Mouse (Mus musculus) forebrain, embryonic 12.5 days (tissue): ENCODE results near the gene Gm884. TPM values are rescaled to one million over a fixed set of nuclear protein-coding genes. Genes with fewer than 3 reads are reported as not detected.

Experiments used
- ATAC-seq: fragments of 200-750 bp; cut with Nextera tagmentation; 2 replicates; pipeline ENCODE4 v1.8.0; 2017; ENCODE audit warnings: moderate TSS enrichment; ENCODE audit not compliant: low FRiP score
- H3K27ac ChIP-seq: fragments of 300-500 bp; sonication (generic); 2 replicates; pipeline ENCODE4 v1.5.1; 2016; ENCODE audit warnings: mild to moderate bottlenecking
- H3K27me3 ChIP-seq: fragments of 300-500 bp; sonication (generic); 2 replicates; pipeline ENCODE4 v1.6.1; 2016; ENCODE audit warnings: mild to moderate bottlenecking
- H3K36me3 ChIP-seq: fragments of 300-500 bp; sonication (generic); replicated peaks from 2 replicates; pipeline ENCODE4 v1.6.1; 2016; ENCODE audit warnings: mild to moderate bottlenecking
- H3K4me1 ChIP-seq: fragments of 300-500 bp; sonication (generic); 2 replicates; pipeline ENCODE4 v1.6.1; 2016
- H3K4me2 ChIP-seq: fragments of 300-500 bp; sonication (generic); 2 replicates; pipeline ENCODE4 v1.6.1; 2016; ENCODE audit warnings: mild to moderate bottlenecking, moderate library complexity
- H3K4me3 ChIP-seq: fragments of 300-500 bp; sonication (generic); replicated peaks from 2 replicates; pipeline ENCODE4 v1.5.1; 2016; ENCODE audit warnings: mild to moderate bottlenecking
- H3K9ac ChIP-seq: fragments of 300-500 bp; sonication (generic); 2 replicates; pipeline ENCODE4 v1.6.1; 2016; ENCODE audit warnings: mild to moderate bottlenecking
- H3K9me3 ChIP-seq: fragments of 300-500 bp; sonication (generic); 2 replicates; pipeline ENCODE4 v1.6.1; 2016
- WGBS: fragments of 180-500 bp; shearing (Covaris S2); methylation state at CpG from one replicate; pipeline ENCODE4 v1.1.7; 2016; 5-methylcytosine and 5-hydroxymethylcytosine counted together
- polyA plus RNA-seq: library from polyadenylated mRNA; unstranded; fragments of >200 nt; fragmentation: Nextera tagmentation; extraction: Ambion mirVana; gene quantifications from 2 replicates; pipeline ENCODE4 v1.2.1, GENCODE M21; 2016

Gm884 gene
- polyA plus RNA-seq, 1 experiment from 2014 or later = not detected

DNA sequence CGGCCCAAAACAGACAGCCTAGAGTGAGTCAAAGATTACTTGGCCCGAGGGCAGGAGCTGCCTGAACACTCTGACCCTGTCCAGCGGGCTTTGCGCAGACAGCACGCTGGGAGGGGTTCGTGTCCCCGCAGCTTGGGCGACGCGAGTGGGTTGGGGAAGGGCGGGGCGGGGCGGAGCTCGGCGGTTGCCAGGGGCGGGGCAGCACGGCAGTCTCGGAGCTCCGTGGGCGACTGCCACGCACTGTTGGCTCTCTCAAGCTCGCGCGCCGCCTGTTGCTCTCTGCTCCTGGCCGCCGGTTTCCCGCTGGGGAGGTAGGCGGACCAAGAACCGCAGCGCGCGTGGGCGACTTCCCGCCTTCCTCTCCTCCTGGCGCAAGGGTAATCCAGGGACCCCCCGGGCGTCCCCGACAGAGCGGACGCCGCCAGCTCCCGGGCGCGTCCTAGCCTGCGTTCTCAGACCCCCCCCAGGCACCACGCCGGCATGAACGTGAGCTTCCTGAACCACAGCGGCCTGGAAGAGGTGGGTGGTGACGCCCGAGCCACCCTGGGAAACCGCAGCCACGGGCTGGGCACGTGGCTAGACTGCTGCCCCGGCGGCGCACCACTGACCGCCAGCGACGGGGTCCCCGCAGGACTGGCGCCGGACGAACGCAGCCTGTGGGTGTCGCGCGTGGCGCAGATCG is 28.5 kb upstream of the Gm884 start, which contains the start of gene Rprml:
Gene Rprml (plus strand): TSS at position 270 of the 682 bp plus-strand sequence.
- Histone ChIP-seq H3K4me2 (peak within 1 kb of the TSS; percentile 50), H3K4me3 (peak within 1 kb of the TSS; percentile 34), H3K27me3 (peaks cover 94% of the 10 kb centered on the region), H3K9me3 (no peaks in the 10 kb centered on the region), H3K4me1 (peaks cover 14% of the 10 kb centered on the region), H3K27ac (no peak within 1 kb of the TSS), H3K9ac (no peak within 1 kb of the TSS), H3K36me3 (no peaks in the 10 kb centered on the region)
- under 1% methylated on average over 61 of the region's 71 CpGs for WGBS
- no peak for ATAC-seq

DNA sequence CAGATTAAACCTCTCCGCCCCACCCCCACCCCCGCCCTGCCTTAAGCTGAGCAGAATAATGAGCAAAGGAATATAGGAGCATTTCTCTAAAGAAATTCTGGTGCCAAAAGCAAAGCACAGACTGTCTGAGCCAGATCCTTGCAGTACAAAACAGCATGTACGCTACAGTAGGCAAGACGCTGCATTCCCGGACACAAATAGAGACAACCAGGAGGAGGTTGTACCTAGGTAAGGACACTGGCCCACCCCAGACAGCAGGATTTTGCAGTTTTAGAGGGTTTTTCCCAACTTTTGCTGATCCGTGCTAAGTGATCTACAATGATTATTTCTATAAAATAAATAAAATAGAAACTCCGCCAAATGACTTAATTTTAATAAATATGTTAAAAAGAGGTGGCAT is 27.7 kb upstream of the Gm884 start:
- Histone ChIP-seq H3K4me2 (no peak overlapping the region), H3K27ac (no peak overlapping the region), H3K27me3 (peaks cover 86% of the 10 kb centered on the region), H3K9me3 (no peaks in the 10 kb centered on the region), H3K4me1 (peaks cover 14% of the 10 kb centered on the region), H3K4me3 (no peak overlapping the region), H3K36me3 (no peaks in the 10 kb centered on the region), H3K9ac (no peak overlapping the region)
- ATAC-seq = no peak
- 23% methylated on average over 7 of the region's 7 CpGs for WGBS

DNA sequence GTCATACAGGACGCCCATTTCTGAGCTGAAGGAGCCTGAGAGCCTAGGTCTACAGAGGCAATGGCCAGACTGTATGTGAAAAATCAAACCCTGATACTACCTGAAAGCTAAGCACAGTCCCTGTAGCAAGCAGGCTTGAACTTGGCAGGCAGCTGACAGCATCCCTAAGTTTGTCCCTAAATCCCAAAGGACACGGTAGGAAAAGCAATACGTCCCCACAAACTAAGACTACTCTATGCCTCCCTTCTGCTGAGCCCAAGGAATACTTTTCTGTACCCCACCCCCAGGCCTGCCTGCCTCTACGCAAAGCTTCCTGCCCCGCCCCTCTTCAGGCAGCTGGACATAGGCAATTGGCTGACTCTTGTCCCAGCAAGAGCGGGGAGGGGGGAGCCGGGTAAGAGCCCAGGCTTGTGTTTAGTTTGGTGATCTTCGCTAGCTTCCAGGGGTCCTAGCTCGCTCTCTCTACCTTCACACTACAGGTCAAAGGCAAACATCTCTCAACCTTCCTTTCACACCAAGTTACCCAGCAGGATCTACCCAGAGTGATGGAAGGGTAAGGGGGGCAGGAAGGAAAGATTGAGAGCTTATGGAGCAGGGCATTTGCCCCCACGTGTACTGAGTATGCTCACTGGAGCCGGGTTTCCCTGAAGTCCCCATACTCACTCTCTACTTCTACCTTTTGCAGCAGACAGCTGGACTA is 27.1 kb upstream of the Gm884 start:
- H3K9ac ChIP-seq = no peak overlapping the region
- no peak overlapping the region for H3K4me2 ChIP-seq
- H3K9me3 ChIP-seq = no peaks in the 10 kb centered on the region
- no peaks in the 10 kb centered on the region for H3K36me3 ChIP-seq
- ATAC-seq = no peak
- no peak overlapping the region for H3K27ac ChIP-seq
- 9% methylated on average over 11 of the region's 11 CpGs for WGBS
- H3K4me1 ChIP-seq = peaks cover 14% of the 10 kb centered on the region
- H3K27me3 ChIP-seq = peaks cover 80% of the 10 kb centered on the region
- H3K4me3 ChIP-seq = no peak overlapping the region

DNA sequence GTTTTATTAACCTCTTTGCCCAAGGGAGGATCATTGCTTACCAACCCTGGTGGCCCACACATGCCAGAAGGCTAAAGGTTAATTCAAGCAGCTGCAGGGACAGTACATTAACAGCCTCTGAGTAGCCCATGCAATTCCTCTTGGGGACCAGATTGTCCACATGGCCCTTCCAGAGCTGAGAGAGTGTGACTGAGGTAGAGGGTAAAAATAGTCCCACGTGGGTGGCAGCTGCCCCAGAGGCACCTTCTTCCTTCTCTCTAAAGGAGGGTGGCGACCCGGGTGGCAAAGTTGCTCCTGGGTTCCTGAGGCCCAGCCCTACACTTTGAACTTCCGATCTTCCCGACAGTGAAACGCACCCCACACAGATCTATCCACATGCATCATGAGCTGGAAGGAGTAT is 25.4 kb upstream of the Gm884 start:
- no peak overlapping the region for H3K4me3 ChIP-seq
- WGBS = 85% methylated on average over 6 of the region's 6 CpGs
- H3K27me3 ChIP-seq = peaks cover 69% of the 10 kb centered on the region
- ATAC-seq = no peak
- no peak overlapping the region for H3K4me2 ChIP-seq
- H3K36me3 ChIP-seq = no peaks in the 10 kb centered on the region
- no peak overlapping the region for H3K27ac ChIP-seq
- peaks cover 14% of the 10 kb centered on the region for H3K4me1 ChIP-seq
- no peaks in the 10 kb centered on the region for H3K9me3 ChIP-seq
- no peak overlapping the region for H3K9ac ChIP-seq

DNA sequence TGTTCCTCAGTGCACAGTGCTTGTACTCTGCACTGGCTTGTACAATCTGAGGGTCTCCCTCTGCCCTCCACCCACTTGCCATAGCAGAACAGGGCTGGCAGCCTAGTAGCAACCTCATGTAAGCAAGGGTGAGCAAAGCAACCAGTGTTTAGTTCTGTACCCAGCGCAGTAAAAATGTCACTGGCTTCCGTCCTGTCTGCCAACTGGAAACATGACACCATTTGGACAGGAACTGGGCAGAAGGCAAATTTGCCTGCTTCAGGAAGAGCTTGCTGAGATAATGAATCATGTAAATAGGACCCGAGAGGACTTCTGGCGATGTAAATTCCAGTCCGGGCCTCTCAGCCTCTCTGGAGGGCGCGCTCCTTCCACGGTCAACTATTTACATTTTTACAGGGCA is 24.8 kb upstream of the Gm884 start:
- Histone ChIP-seq H3K4me1 (peaks cover 14% of the 10 kb centered on the region), H3K4me3 (no peak overlapping the region), H3K27me3 (peaks cover 69% of the 10 kb centered on the region), H3K27ac (no peak overlapping the region), H3K4me2 (no peak overlapping the region), H3K9ac (no peak overlapping the region), H3K36me3 (no peaks in the 10 kb centered on the region), H3K9me3 (no peaks in the 10 kb centered on the region)
- no peak for ATAC-seq
- 89% methylated on average over 8 of the region's 8 CpGs for WGBS

DNA sequence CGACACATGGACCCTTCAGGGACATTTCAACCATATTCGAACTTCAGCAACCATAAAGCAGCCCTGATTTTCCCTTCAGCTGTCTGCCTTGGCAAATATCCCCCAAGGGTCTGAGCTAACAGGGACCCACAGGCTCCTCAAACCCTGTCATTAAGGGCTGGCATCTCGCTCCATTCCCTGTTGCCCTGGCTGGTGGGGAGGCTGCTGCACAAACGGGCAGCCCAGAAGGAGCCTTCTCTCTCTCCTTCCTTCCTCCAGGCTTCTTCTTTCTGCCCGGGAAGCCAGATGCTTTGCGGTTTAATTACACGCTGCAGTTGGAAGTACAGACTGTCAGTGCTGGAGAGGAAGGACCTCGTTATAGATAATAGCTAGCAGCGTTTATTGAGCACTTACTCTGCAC is 22.3 kb upstream of the Gm884 start:
- H3K4me1 ChIP-seq = no peaks in the 10 kb centered on the region
- H3K27me3 ChIP-seq = peaks cover 62% of the 10 kb centered on the region
- H3K9me3 ChIP-seq = no peaks in the 10 kb centered on the region
- H3K4me3 ChIP-seq = no peak overlapping the region
- ATAC-seq = no peak
- no peak overlapping the region for H3K4me2 ChIP-seq
- H3K27ac ChIP-seq = no peak overlapping the region
- no peaks in the 10 kb centered on the region for H3K36me3 ChIP-seq
- WGBS = 65% methylated on average over 9 of the region's 9 CpGs
- H3K9ac ChIP-seq = no peak overlapping the region

DNA sequence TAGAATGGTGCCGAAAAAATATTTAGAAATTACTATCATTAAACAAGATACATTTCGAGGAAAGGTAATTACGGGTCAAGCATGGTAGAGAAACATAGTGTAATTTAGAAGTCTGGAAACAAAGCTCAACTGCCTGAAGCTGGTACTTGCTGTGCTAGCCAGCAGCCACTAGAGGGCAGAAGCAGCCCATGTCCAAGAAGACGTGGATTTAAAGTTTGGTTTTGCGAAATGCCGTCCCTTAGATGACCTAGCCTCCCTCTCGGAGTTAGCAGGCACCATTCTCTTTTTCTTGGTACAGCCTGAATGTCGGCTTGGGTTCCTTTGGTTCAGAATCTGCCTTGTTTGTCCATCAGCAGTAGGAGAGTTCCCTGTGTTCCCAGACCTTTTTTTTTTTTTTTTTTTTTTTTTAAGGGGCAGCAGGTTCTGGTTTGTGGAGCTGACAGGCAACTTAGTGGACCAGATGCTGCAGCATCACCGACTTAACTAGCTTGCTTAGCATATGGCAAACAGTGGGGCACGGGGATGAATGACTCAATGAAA is 18.5 kb upstream of the Gm884 start:
- Histone ChIP-seq H3K9ac (no peak overlapping the region), H3K9me3 (no peaks in the 10 kb centered on the region), H3K4me2 (0 out of 2 replicates have a peak overlapping the region, but pooled peaks have one; percentile 13), H3K4me1 (no peaks in the 10 kb centered on the region), H3K27me3 (peaks cover 34% of the 10 kb centered on the region), H3K36me3 (no peaks in the 10 kb centered on the region), H3K4me3 (no peak overlapping the region), H3K27ac (no peak overlapping the region)
- WGBS = 5% methylated on average over 10 of the region's 10 CpGs
- no peak for ATAC-seq

DNA sequence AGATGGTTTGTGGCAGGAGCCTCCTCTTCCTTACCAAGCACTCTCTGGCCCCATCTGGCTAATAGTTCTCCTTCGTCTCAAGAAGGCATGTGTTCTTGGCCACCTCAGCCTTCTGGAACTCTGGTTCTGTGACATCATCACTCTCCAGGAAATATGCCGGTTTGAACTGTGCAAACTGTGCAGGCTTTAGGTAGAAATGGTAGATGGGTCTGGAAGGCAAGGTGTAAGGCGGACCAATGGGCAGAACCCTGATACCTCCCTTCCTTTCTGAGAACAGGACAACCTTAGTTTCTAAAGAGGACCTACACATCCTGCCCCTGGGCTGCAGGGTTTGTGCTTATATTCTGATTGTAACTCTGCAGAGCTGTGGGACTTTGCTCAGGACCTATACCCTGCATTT is 17.9 kb upstream of the Gm884 start, which contains the start of gene Lyzl6:
Gene Lyzl6 (minus strand): TSS at position 101 of the 400 bp plus-strand sequence.
- H3K9me3 ChIP-seq = no peaks in the 10 kb centered on the region
- H3K4me2 ChIP-seq = 0 out of 2 replicates have a peak within 1 kb of the TSS, but pooled peaks have one; percentile 13
- peaks cover 34% of the 10 kb centered on the region for H3K27me3 ChIP-seq
- H3K27ac ChIP-seq = no peak within 1 kb of the TSS
- WGBS = 74% methylated on average over 3 of the region's 3 CpGs
- no peaks in the 10 kb centered on the region for H3K36me3 ChIP-seq
- H3K9ac ChIP-seq = no peak within 1 kb of the TSS
- H3K4me1 ChIP-seq = no peaks in the 10 kb centered on the region
- ATAC-seq = no peak
- H3K4me3 ChIP-seq = no peak within 1 kb of the TSS

DNA sequence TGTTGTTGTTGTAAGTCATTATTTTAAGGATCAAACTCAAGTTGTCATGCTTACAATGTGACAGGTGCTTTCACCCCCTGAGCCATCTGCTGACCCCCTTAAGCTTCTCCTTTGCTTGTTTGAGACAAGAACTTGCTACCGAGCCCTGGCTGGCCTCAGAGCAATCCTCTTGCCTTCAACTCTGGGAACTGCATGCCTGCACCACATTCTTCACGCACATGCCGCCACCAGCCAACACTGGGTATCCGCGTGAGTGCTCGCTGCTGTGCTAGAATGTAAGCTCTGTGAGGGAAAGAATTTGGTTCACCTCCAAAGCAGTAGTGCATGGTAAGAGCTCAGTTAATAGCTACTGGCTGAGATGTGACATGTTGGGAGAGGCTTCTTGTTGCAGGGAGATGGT is 15.3 kb upstream of the Gm884 start:
- Histone ChIP-seq H3K4me3 (no peak overlapping the region), H3K9me3 (no peaks in the 10 kb centered on the region), H3K36me3 (no peaks in the 10 kb centered on the region), H3K4me2 (no peak overlapping the region), H3K27ac (no peak overlapping the region), H3K9ac (no peak overlapping the region), H3K4me1 (no peaks in the 10 kb centered on the region), H3K27me3 (peaks cover 26% of the 10 kb centered on the region)
- 85% methylated on average over 6 of the region's 6 CpGs for WGBS
- no peak for ATAC-seq

DNA sequence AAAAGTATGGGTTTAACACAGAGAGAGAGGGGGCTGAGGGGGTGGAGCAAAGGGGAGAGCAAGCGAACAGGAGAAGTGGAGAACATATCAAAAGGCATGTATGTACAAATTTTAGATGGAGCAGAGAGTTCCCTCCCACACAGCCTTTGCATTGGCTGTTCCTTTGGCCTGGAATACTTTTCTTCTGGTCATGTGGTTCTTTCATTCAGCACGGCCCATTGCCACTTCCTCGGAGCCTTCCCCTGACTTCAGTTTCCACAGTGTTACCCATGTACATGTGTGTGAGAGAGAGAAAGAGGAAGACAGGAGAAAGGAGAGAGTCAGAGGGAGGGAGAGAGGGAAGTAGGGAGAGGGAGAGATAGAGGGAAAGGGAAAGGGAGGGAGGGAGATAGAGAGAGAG is 14.5 kb upstream of the Gm884 start:
- WGBS = 88% methylated on average over 3 of the region's 3 CpGs
- Histone ChIP-seq H3K36me3 (no peaks in the 10 kb centered on the region), H3K4me1 (no peaks in the 10 kb centered on the region), H3K9me3 (no peaks in the 10 kb centered on the region), H3K4me3 (no peak overlapping the region), H3K4me2 (no peak overlapping the region), H3K9ac (no peak overlapping the region), H3K27ac (no peak overlapping the region), H3K27me3 (peaks cover 19% of the 10 kb centered on the region)
- no peak for ATAC-seq

DNA sequence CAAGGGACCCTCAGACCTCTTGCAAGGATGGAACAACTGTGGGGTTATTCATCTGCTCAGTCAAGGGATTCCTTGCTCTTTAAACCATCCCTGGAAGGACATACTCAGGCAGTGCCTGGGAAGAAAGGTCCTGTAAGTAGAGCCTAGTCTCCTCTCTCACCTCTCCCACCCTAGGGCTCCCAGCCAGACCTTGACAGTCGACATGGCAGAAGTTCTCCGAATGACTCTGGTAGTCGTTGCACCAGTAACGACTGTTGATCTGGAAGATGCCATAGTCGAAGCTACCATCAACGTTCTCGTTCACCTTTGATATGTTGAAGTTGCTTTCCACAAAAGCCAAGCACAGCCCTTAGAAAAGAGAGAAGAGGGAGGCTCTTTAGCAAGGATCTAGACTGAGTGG is 13.9 kb upstream of the Gm884 start:
- Histone ChIP-seq H3K4me3 (no peak overlapping the region), H3K4me1 (no peaks in the 10 kb centered on the region), H3K36me3 (no peaks in the 10 kb centered on the region), H3K4me2 (no peak overlapping the region), H3K27me3 (peaks cover 14% of the 10 kb centered on the region), H3K9ac (no peak overlapping the region), H3K27ac (no peak overlapping the region), H3K9me3 (no peaks in the 10 kb centered on the region)
- WGBS = 89% methylated on average over 7 of the region's 7 CpGs
- ATAC-seq = no peak

DNA sequence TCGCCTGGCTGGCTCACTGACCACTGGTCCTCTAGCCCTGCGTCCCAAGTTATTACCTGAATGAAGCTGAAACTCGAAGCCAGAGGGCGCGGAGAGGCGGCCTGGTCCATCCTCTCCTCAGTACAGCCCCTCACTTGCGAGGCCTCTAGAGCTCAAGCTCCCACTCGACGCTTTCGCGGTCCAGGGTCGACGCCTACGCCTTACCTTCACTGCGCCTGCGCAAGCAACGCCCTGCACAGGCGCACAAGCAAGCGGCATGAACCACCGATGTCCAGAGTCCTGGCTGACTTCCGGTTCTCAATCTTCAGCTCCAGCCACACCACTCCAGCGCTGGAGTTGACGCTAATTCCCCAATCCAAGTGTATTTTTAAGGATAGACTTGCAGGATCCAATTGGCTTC is 6.5 kb upstream of the Gm884 start:
- H3K9me3 ChIP-seq = no peaks in the 10 kb centered on the region
- no peak overlapping the region for H3K27ac ChIP-seq
- H3K4me2 ChIP-seq = no peak overlapping the region
- no peak overlapping the region for H3K9ac ChIP-seq
- H3K27me3 ChIP-seq = no peaks in the 10 kb centered on the region
- no peak overlapping the region for H3K4me3 ChIP-seq
- no peaks in the 10 kb centered on the region for H3K4me1 ChIP-seq
- 81% methylated on average over 23 of the region's 23 CpGs for whole genome bisulfite sequencing
- no peak for ATAC-seq
- H3K36me3 ChIP-seq = no peaks in the 10 kb centered on the region
